Mouse (Mus musculus) forebrain, embryonic 11.5 days (tissue): ENCODE measurements around the gene Topors. TPM values are rescaled to one million over a fixed set of nuclear protein-coding genes. Genes with fewer than 3 reads are reported as not detected.
"Not testable (repeated sequence)": the region's sequence is repeated elsewhere in the genome, so short reads cannot be mapped to it uniquely, and the experiment has no call there.

ENCODE experiments used
- ATAC-seq: fragments of 200-750 bp; cut with Nextera tagmentation; replicated peaks from 2 replicates; pipeline ENCODE4 v1.8.0; 2017; ENCODE audit warnings: moderate TSS enrichment; ENCODE audit not compliant: low FRiP score
- DNase-seq: peaks from one replicate; pipeline ENCODE4 v3.0.0-alpha.2; 2017; ENCODE audit warnings: low spot score
- H3K27ac ChIP-seq: fragments of 300-500 bp; sonication (generic); 2 replicates; pipeline ENCODE4 v1.5.1; 2014; ENCODE audit warnings: low read depth, low read length
- H3K27me3 ChIP-seq: fragments of 300-500 bp; sonication (generic); 2 replicates; pipeline ENCODE4 v1.6.1; 2014; ENCODE audit warnings: mild to moderate bottlenecking, low read length, mixed read lengths; ENCODE audit not compliant: control insufficient read depth, insufficient read depth
- H3K36me3 ChIP-seq: fragments of 300-500 bp; sonication (generic); 2 replicates; pipeline ENCODE4 v1.6.1; 2014; ENCODE audit warnings: mild to moderate bottlenecking, low read length, moderate library complexity, mixed read lengths; ENCODE audit not compliant: control insufficient read depth, insufficient read depth
- H3K4me1 ChIP-seq: fragments of 300-500 bp; sonication (generic); replicated peaks from 2 replicates; pipeline ENCODE4 v1.6.1; 2014; ENCODE audit warnings: low read length, mixed read lengths; ENCODE audit not compliant: control insufficient read depth, insufficient read depth
- H3K4me2 ChIP-seq: fragments of 300-500 bp; sonication (generic); 2 replicates; pipeline ENCODE4 v1.6.1; 2014; ENCODE audit warnings: low read depth, mild to moderate bottlenecking, low read length, moderate library complexity, mixed read lengths; ENCODE audit not compliant: severe bottlenecking
- H3K4me3 ChIP-seq: fragments of 300-500 bp; sonication (generic); 2 replicates; pipeline ENCODE4 v1.5.1; 2014; ENCODE audit warnings: low read depth, low read length
- H3K9ac ChIP-seq: fragments of 300-500 bp; sonication (generic); 2 replicates; pipeline ENCODE4 v1.6.1; 2014; ENCODE audit warnings: low read length
- H3K9me3 ChIP-seq: fragments of 300-500 bp; sonication (generic); 2 replicates; pipeline ENCODE4 v1.6.1; 2016; ENCODE audit warnings: low read length, mixed read lengths; ENCODE audit not compliant: control insufficient read depth
- WGBS: fragments of 180-500 bp; shearing (Covaris S2); extraction: QIAGEN DNeasy Blood & Tissue Kit; methylation state at CpG from one replicate; pipeline ENCODE4 v1.1.7; 2014; 5-methylcytosine and 5-hydroxymethylcytosine counted together
- polyA plus RNA-seq: library from polyadenylated mRNA; unstranded; fragments of >200 nt; fragmentation: Nextera tagmentation; extraction: Ambion mirVana; gene quantifications from 2 replicates; pipeline ENCODE4 v1.2.1, GENCODE M21; 2014

Gene Topors
- polyA plus RNA-seq, 1 experiment from 2014 or later: 54.2 TPM

DNA sequence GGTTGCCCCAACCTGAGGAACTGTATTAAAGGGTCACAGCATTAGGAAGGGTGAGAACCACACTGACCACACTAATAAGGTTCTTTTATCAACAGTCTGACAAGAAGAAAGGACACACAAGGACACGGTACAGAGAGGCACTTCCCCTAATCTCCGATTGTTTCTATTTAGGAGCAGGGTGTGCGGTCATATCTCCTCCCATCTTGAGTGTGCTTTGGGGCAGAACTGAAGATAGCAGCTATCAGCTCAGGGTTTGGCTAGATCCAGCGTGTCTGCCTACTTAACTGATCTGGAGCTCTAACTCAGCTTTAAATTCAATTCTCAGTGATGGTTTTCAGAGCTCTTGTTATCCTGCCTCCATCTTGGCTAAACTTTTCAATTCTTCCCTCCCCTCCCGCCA lies 29.5 kb upstream of the Topors start:
- H3K27me3 ChIP-seq: no peaks in the 10 kb centered on the region
- no peak overlapping the region for H3K27ac ChIP-seq
- no peak for DNase-seq
- H3K9ac ChIP-seq: no peak overlapping the region
- 87% methylated on average over 5 of the region's 5 CpGs for WGBS
- no peaks in the 10 kb centered on the region for H3K36me3 ChIP-seq
- H3K9me3 ChIP-seq: no peaks in the 10 kb centered on the region
- H3K4me2 ChIP-seq: no peak overlapping the region
- no peak for ATAC-seq
- H3K4me1 ChIP-seq: no peaks in the 10 kb centered on the region
- no peak overlapping the region for H3K4me3 ChIP-seq

DNA sequence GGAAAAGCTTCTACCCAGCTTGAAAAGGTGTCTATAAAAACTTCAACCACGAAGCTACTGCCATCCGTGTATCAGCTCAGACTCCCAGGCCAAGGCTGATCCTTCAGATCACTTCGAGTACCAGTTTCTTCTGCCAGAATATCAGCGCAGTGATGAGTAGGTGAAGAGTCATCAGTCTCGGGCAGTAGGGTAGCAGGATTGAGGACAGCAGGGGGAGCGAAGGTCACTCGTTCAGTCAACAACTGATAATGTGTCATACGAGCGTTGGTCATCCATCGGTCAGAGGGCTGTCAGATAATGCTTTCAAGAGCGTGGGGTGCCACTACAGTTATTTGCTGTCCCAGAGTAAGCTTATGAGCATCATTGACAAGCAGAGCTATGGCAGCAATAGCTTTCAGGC lies 21.9 kb upstream of the Topors start:
- H3K4me2 ChIP-seq, H3K27me3 ChIP-seq, H3K4me1 ChIP-seq, H3K9ac ChIP-seq, ATAC-seq, H3K27ac ChIP-seq, H3K9me3 ChIP-seq, H3K4me3 ChIP-seq, DNase-seq, H3K36me3 ChIP-seq: not testable (repeated sequence)
- WGBS: 93% methylated on average over 11 of the region's 11 CpGs

DNA sequence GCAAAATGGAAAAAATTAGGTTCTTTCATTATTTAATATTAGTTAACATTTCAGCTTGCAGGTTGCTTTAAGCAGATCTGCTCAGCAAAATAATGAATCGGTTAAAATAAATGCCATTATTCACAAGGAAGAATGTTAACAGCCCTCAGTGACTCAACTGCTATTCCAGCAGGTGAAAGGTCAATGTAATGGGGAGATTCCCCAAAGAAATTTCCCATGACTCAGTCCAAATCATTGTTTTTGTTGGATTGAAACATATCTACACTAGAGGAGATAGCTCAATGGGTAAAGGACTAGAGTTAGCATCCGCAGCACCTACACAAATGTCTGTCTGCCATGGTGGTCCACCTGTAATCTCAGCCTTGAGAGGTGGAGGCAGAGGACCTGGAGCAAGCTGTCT lies 19.4 kb upstream of the Topors start:
- no peaks in the 10 kb centered on the region for H3K9me3 ChIP-seq
- no peaks in the 10 kb centered on the region for H3K4me1 ChIP-seq
- DNase-seq: no peak
- H3K4me2 ChIP-seq: no peak overlapping the region
- no peak overlapping the region for H3K9ac ChIP-seq
- ATAC-seq: no peak
- no peak overlapping the region for H3K27ac ChIP-seq
- no peaks in the 10 kb centered on the region for H3K27me3 ChIP-seq
- H3K4me3 ChIP-seq: no peak overlapping the region
- WGBS: 88% methylated on average over 2 of the region's 2 CpGs
- no peaks in the 10 kb centered on the region for H3K36me3 ChIP-seq

- H3K27me3 ChIP-seq: no peaks in the 10 kb centered on the region
- no peaks in the 10 kb centered on the region for H3K36me3 ChIP-seq
- H3K4me1 ChIP-seq: no peaks in the 10 kb centered on the region
- H3K4me2 ChIP-seq: no peak overlapping the region
- DNase-seq (no peak), ATAC-seq (no peak)
- 83% methylated on average over 6 of the region's 6 CpGs for WGBS
- H3K9me3 ChIP-seq: no peaks in the 10 kb centered on the region
- no peak overlapping the region for H3K4me3 ChIP-seq
- H3K27ac ChIP-seq: no peak overlapping the region
- H3K9ac ChIP-seq: no peak overlapping the region
Measured at GRCm38 (mm10) chr4:40287415-40287814, 17.8 kb upstream of the Topors start.

GRCm38 (mm10) chr4:40285582-40285981 lies 15.9 kb upstream of the Topors start:
- Histone ChIP-seq H3K4me3 (no peak overlapping the region), H3K9me3 (no peaks in the 10 kb centered on the region), H3K27me3 (no peaks in the 10 kb centered on the region), H3K36me3 (no peaks in the 10 kb centered on the region), H3K9ac (no peak overlapping the region), H3K4me1 (no peaks in the 10 kb centered on the region), H3K27ac (no peak overlapping the region), H3K4me2 (no peak overlapping the region)
- 17% methylated on average over 4 of the region's 4 CpGs for WGBS
- ATAC-seq (peak; percentile 51; the same call in 1 of the 2 replicates), DNase-seq (peak; percentile 71)

- DNase-seq: peak; percentile 98
- WGBS: under 1% methylated on average over 36 of the region's 36 CpGs
- no peaks in the 10 kb centered on the region for H3K27me3 ChIP-seq
- ATAC-seq: peak; percentile 98
- no peaks in the 10 kb centered on the region for H3K9me3 ChIP-seq
- peak within 1 kb of the TSS; percentile 83 for H3K9ac ChIP-seq
- peak within 1 kb of the TSS; percentile 94 for H3K4me3 ChIP-seq
- H3K4me2 ChIP-seq: peak within 1 kb of the TSS; percentile 95
- H3K4me1 ChIP-seq: peaks cover 6% of the 10 kb centered on the region; the same call in 1 of the 2 replicates
- H3K27ac ChIP-seq: no peak within 1 kb of the TSS; the same call in 1 of the 2 replicates
- H3K36me3 ChIP-seq: no peaks in the 10 kb centered on the region; the same call in 1 of the 2 replicates
Measured at GRCm38 (mm10) chr4:40279276-40279900, 9.7 kb upstream of the Topors start, which contains the start of gene Ndufb6. TSS of gene Ndufb6 (minus strand) at chr4:40279421.

GRCm38 (mm10) chr4:40278880-40279275 lies 9.2 kb upstream of the Topors start:
- DNase-seq: no peak
- peak; percentile 76 for ATAC-seq
- Histone ChIP-seq H3K27me3 (no peaks in the 10 kb centered on the region), H3K9ac (peak overlapping the region; percentile 83), H3K36me3 (no peaks in the 10 kb centered on the region; the same call in 1 of the 2 replicates), H3K4me3 (peak overlapping the region; percentile 94), H3K4me1 (peaks cover 6% of the 10 kb centered on the region; the same call in 1 of the 2 replicates), H3K4me2 (peak overlapping the region; percentile 95), H3K27ac (no peak overlapping the region), H3K9me3 (no peaks in the 10 kb centered on the region)
- WGBS: under 1% methylated on average over 21 of the region's 21 CpGs

- no peak for ATAC-seq
Measured at GRCm38 (mm10) chr4:40268835-40269234, 815 bp downstream of the Topors start.

More at GRCm38 (mm10) chr4:40268835-40269234, 815 bp downstream of the Topors start:
- Histone ChIP-seq H3K27me3 (no peaks in the 10 kb centered on the region), H3K36me3 (no peaks in the 10 kb centered on the region; the same call in 1 of the 2 replicates), H3K4me2 (peak overlapping the region; percentile 81), H3K9me3 (no peaks in the 10 kb centered on the region), H3K4me3 (peak overlapping the region; percentile 79), H3K9ac (peak overlapping the region; percentile 62), H3K4me1 (peaks cover 8% of the 10 kb centered on the region; the same call in 1 of the 2 replicates), H3K27ac (peak overlapping the region; percentile 92)
- under 1% methylated on average over 16 of the region's 16 CpGs for WGBS
- DNase-seq: no peak
